In the genomic region with DNA sequence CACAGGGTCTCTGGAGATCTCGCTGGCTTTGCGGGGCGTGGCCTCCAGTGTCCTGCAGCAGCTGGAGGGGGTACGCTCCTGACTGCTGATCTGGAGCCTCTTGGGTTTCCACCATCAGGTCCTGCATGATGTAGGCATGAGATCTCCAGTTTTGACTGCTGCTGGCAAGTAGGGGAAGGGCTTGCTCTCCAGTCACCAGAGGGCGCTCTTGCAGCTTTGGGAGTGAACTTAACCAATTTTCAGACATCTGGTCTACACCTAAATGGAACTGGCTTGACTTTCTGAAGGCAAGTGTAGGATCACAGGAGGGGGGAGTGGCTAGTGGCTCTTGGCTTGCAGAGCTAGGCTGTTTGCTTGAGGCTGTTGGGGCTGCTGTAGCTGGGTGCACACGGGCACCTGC, we compare ENCODE assay signal across 9 mouse cellular contexts. TPM values are rescaled to one million over a fixed set of nuclear protein-coding genes. Genes with fewer than 3 reads are reported as not detected.
DNase-seq lines count a peak whose midpoint lies in the region; ATAC-seq and TF ChIP-seq lines count a peak whose summit lies in the region.
"Had no signal": no experiment of that assay in that cellular context is flagged by ENCODE, and none has a peak within 500 bp of the region (broad histone marks: within the 10 kb centered on the region; RNA-seq: fewer than 3 reads in every experiment).

No protein-coding gene starts in this region.

- no peaks in the 10 kb centered on the region for H3K4me1 ChIP-seq in bone marrow, adult 2 months (ENCODE audit: control insufficient read depth, insufficient read depth, low read length)
- no peaks in the 10 kb centered on the region for H3K4me1 ChIP-seq in embryonic fibroblast, embryonic 13.5 days (ENCODE audit: control insufficient read depth, insufficient read depth, low read length)
- peaks cover 65% of the 10 kb centered on the region for H3K4me1 ChIP-seq in heart, embryonic 12.5 days (replicated peaks)
- peaks cover 78% of the 10 kb centered on the region for H3K4me1 ChIP-seq in kidney, embryonic 15.5 days
- H3K4me1 ChIP-seq in limb, embryonic 14.5 days (ENCODE audit: control insufficient read depth, insufficient read depth, low read length), result peaks cover 64% of the 10 kb centered on the region
- peaks cover 63% of the 10 kb centered on the region for H3K4me1 ChIP-seq in neural tube, embryonic 11.5 days (ENCODE audit: control insufficient read depth, insufficient read depth, low read length)
- no peaks in the 10 kb centered on the region; the same call in 1 of the 2 replicates for H3K4me1 ChIP-seq in stomach, postnatal 0 days (replicated peaks; ENCODE audit: control insufficient read depth, insufficient read depth)

- TF ChIP-seq EP300 in stomach, postnatal 0 days (optimal IDR thresholded peaks at IDR 0.05), result no peak

- no peak overlapping the region for H3K27ac ChIP-seq in bone marrow, adult 2 months (ENCODE audit: control insufficient read depth, insufficient read depth, low read depth, low read length, poor library complexity)
- no peak overlapping the region for H3K27ac ChIP-seq in embryonic fibroblast, embryonic 13.5 days (ENCODE audit: insufficient read depth, low read length)
- H3K27ac ChIP-seq in heart, embryonic 12.5 days (ENCODE audit: poor library complexity, severe bottlenecking), result no peak overlapping the region
- H3K27ac ChIP-seq in kidney, embryonic 15.5 days, result no peak overlapping the region
- H3K27ac ChIP-seq in limb, embryonic 14.5 days (replicated peaks; ENCODE audit: low read depth, low read length), result peak overlapping the region; percentile 35; the same call in 1 of the 2 replicates
- H3K27ac ChIP-seq in neural tube, embryonic 11.5 days (ENCODE audit: low read depth, low read length), result no peak overlapping the region
- no peak overlapping the region for H3K27ac ChIP-seq in stomach, postnatal 0 days (replicated peaks)

- no peak overlapping the region for H3K4me3 ChIP-seq in bone marrow, adult 2 months (replicated peaks; ENCODE audit: control insufficient read depth, low read depth, low read length)
- no peak overlapping the region for H3K4me3 ChIP-seq in embryonic fibroblast, embryonic 13.5 days (ENCODE audit: insufficient read depth, low read length)
- H3K4me3 ChIP-seq in heart, embryonic 12.5 days, result peak overlapping the region; percentile 87
- H3K4me3 ChIP-seq in kidney, embryonic 15.5 days (replicated peaks), result peak overlapping the region; percentile 92
- H3K4me3 ChIP-seq in limb, embryonic 14.5 days (replicated peaks; ENCODE audit: low read length), result peak overlapping the region; percentile 85
- peak overlapping the region; percentile 90 for H3K4me3 ChIP-seq in neural tube, embryonic 11.5 days (ENCODE audit: low read depth, low read length)
- H3K4me3 ChIP-seq in stomach, postnatal 0 days (ENCODE audit: low read depth, low read length), result peak overlapping the region; percentile 10; the same call in 1 of the 2 replicates

- peak; percentile 66 for TF ChIP-seq CTCF in bone marrow, adult 2 months (IDR thresholded peaks at IDR 0.05; ENCODE audit: control insufficient read depth, insufficient read depth, low read length)
- peak; percentile 74; the same call in 1 of the 2 replicates for TF ChIP-seq CTCF in embryonic fibroblast, embryonic 13.5 days (IDR thresholded peaks at IDR 0.05; ENCODE audit: borderline replicate concordance, insufficient read depth, low read length)
- peak; percentile 96 for TF ChIP-seq CTCF in stomach, postnatal 0 days (IDR thresholded peaks at IDR 0.05; ENCODE audit: low read depth)

- ATAC-seq in heart, embryonic 12.5 days (ENCODE audit: insufficient number of reproducible peaks, low FRiP score), result no peak
- ATAC-seq in kidney, embryonic 15.5 days (replicated peaks; ENCODE audit: low FRiP score), result 0 out of 2 replicates have a peak, but pooled peaks have one; percentile 25
- ATAC-seq in limb, embryonic 14.5 days (ENCODE audit: low FRiP score, low read depth), result peak; percentile 1; the same call in 1 of the 2 replicates
- ATAC-seq in neural tube, embryonic 11.5 days (ENCODE audit: insufficient read depth, low FRiP score, low TSS enrichment), result no peak
- peak; percentile 10 for ATAC-seq in stomach, postnatal 0 days (ENCODE audit: low FRiP score, low TSS enrichment)
- ATAC-seq: Patski had no signal

- TF ChIP-seq POLR2A in bone marrow, adult 2 months (IDR thresholded peaks at IDR 0.05; ENCODE audit: borderline replicate concordance, control insufficient read depth, low read depth, low read length), result no peak
- TF ChIP-seq POLR2A in embryonic fibroblast, embryonic 13.5 days (IDR thresholded peaks at IDR 0.05; ENCODE audit: low read depth, low read length), result no peak
- no peak for TF ChIP-seq POLR2A in limb, embryonic 14.5 days (IDR thresholded peaks at IDR 0.05; ENCODE audit: borderline replicate concordance, extremely low read depth, insufficient read depth, insufficient read length)

- H3K9ac ChIP-seq in heart, embryonic 12.5 days, result no peak overlapping the region
- no peak overlapping the region for H3K9ac ChIP-seq in kidney, embryonic 15.5 days
- H3K9ac ChIP-seq in limb, embryonic 14.5 days (ENCODE audit: low read depth, low read length, severe bottlenecking), result peak overlapping the region; percentile 92
- no peak overlapping the region for H3K9ac ChIP-seq in neural tube, embryonic 11.5 days (ENCODE audit: low read length)
- H3K9ac ChIP-seq in stomach, postnatal 0 days (ENCODE audit: low read length), result no peak overlapping the region

- peaks cover 12% of the 10 kb centered on the region; the same call in 1 of the 2 replicates for H3K27me3 ChIP-seq in heart, embryonic 12.5 days (replicated peaks)
- no peaks in the 10 kb centered on the region for H3K27me3 ChIP-seq in kidney, embryonic 15.5 days
- H3K27me3 ChIP-seq in limb, embryonic 14.5 days (ENCODE audit: control insufficient read depth, insufficient read depth, low read length), result no peaks in the 10 kb centered on the region
- no peaks in the 10 kb centered on the region for H3K27me3 ChIP-seq in neural tube, embryonic 11.5 days (ENCODE audit: control insufficient read depth, insufficient read depth, low read length)
- H3K27me3 ChIP-seq in stomach, postnatal 0 days (ENCODE audit: control insufficient read depth, insufficient read depth, low read length), result no peaks in the 10 kb centered on the region
- H3K27me3 ChIP-seq: Patski had no signal

- no peaks in the 10 kb centered on the region for H3K36me3 ChIP-seq in heart, embryonic 12.5 days
- H3K36me3 ChIP-seq in kidney, embryonic 15.5 days, result peaks cover 4% of the 10 kb centered on the region; the same call in 1 of the 2 replicates
- H3K36me3 ChIP-seq in limb, embryonic 14.5 days (ENCODE audit: control insufficient read depth, insufficient read depth, low read length), result peaks cover 34% of the 10 kb centered on the region
- H3K36me3 ChIP-seq in neural tube, embryonic 11.5 days (ENCODE audit: control insufficient read depth, insufficient read depth, low read length), result peaks cover 6% of the 10 kb centered on the region
- H3K36me3 ChIP-seq in stomach, postnatal 0 days (ENCODE audit: control insufficient read depth, insufficient read depth, low read length), result no peaks in the 10 kb centered on the region

- 17% methylated on average over 6 of the region's 6 CpGs for WGBS in bone marrow, adult 2 months
- 19% methylated on average over 6 of the region's 6 CpGs for WGBS in heart, embryonic 12.5 days
- 7% methylated on average over 6 of the region's 6 CpGs for WGBS in kidney, embryonic 15.5 days
- WGBS in limb, embryonic 14.5 days, result 8% methylated on average over 6 of the region's 6 CpGs
- WGBS in neural tube, embryonic 11.5 days, result 4% methylated on average over 6 of the region's 6 CpGs
- WGBS in stomach, postnatal 0 days, result 18% methylated on average over 6 of the region's 6 CpGs

- DNase-seq in 3T3-L1 (ENCODE audit: low read depth, low spot score), result peak; percentile 44
- peak; percentile 89 for DNase-seq in limb, embryonic 14.5 days (ENCODE audit: low spot score)
- DNase-seq in neural tube, embryonic 11.5 days (ENCODE audit: low spot score), result peak; percentile 92
- DNase-seq in stomach, postnatal 0 days (ENCODE audit: low spot score), result peak; percentile 90

- H3K9me3 ChIP-seq in heart, embryonic 12.5 days (replicated peaks), result no peaks in the 10 kb centered on the region
- no peaks in the 10 kb centered on the region for H3K9me3 ChIP-seq in kidney, embryonic 15.5 days (replicated peaks)
- no peaks in the 10 kb centered on the region for H3K9me3 ChIP-seq in limb, embryonic 14.5 days (ENCODE audit: control insufficient read depth, low read length)
- no peaks in the 10 kb centered on the region for H3K9me3 ChIP-seq in neural tube, embryonic 11.5 days (ENCODE audit: control insufficient read depth, low read length)
- no peaks in the 10 kb centered on the region for H3K9me3 ChIP-seq in stomach, postnatal 0 days (ENCODE audit: control insufficient read depth, low read length)

- peak overlapping the region; percentile 97 for H3K4me2 ChIP-seq in heart, embryonic 12.5 days
- H3K4me2 ChIP-seq in kidney, embryonic 15.5 days, result peak overlapping the region; percentile 91
- peak overlapping the region; percentile 82 for H3K4me2 ChIP-seq in limb, embryonic 14.5 days (replicated peaks; ENCODE audit: low read depth, low read length, severe bottlenecking)
- peak overlapping the region; percentile 86 for H3K4me2 ChIP-seq in neural tube, embryonic 11.5 days (ENCODE audit: low read depth)
- peak overlapping the region; percentile 81 for H3K4me2 ChIP-seq in stomach, postnatal 0 days (replicated peaks; ENCODE audit: low read depth)

RNA-seq across cellular contexts. Expression of gene Axin2, which starts 5.1 kb away (rescaled TPM):
- polyA plus RNA-seq in bone marrow, adult 2 months (2011; ENCODE audit: insufficient read depth, insufficient read length, low replicate concordance, missing spikeins), result 2.5 TPM in 1 of 2 replicates, not detected in the other
- polyA plus RNA-seq in embryonic fibroblast, embryonic 13.5 days (2011; ENCODE audit: insufficient read length, low read depth, missing spikeins), result 3.1 and 7.7 TPM in 2 replicates
- polyA plus RNA-seq in heart, embryonic 12.5 days (2016; fragmentation: Nextera tagmentation; extraction: Ambion mirVana), result 2.1 and 2.4 TPM in 2 replicates
- 5.8 and 7.0 TPM in 2 replicates for polyA plus RNA-seq in kidney, embryonic 15.5 days (2015; fragmentation: Nextera tagmentation; extraction: Ambion mirVana)
- 50.9 and 58.2 TPM in 2 replicates for polyA plus RNA-seq in limb, embryonic 14.5 days (2012; rRNA removed)
- polyA plus RNA-seq in limb, embryonic 14.5 days (2014; fragmentation: Nextera tagmentation; extraction: Ambion mirVana), result 22.6 and 22.7 TPM in 2 replicates
- 16.4 and 21.2 TPM in 2 replicates for polyA plus RNA-seq in neural tube, embryonic 11.5 days (2014; fragmentation: Nextera tagmentation; extraction: Ambion mirVana)
- 2.6 and 2.7 TPM in 2 replicates for polyA plus RNA-seq in stomach, postnatal 0 days (2015; fragmentation: Nextera tagmentation; extraction: Ambion mirVana)

Comparison
In these comparisons a context has a peak if more than half of its experiments do, and no peak if none do; other contexts are left out.
1. H3K4me3 ChIP-seq: peak in heart, embryonic 12.5 days (single experiment), kidney, embryonic 15.5 days (single experiment), limb, embryonic 14.5 days (single experiment), neural tube, embryonic 11.5 days (single experiment) and stomach, postnatal 0 days (single experiment); none in bone marrow, adult 2 months (single experiment) and embryonic fibroblast, embryonic 13.5 days (single experiment).
2. ATAC-seq: peak in kidney, embryonic 15.5 days (single experiment), limb, embryonic 14.5 days (single experiment) and stomach, postnatal 0 days (single experiment); none in heart, embryonic 12.5 days (single experiment) and neural tube, embryonic 11.5 days (single experiment).
3. Peak in every context shown above with its lines, with median percentiles within 50 percentile points of each other: DNase-seq, CTCF ChIP-seq and H3K4me2 ChIP-seq.